Mouse (Mus musculus) ovary, postnatal 14 days (tissue): Measurements from ENCODE around the gene Gbp9.
"Not testable (repeated sequence)": the region's sequence is repeated elsewhere in the genome, so short reads cannot be mapped to it uniquely, and the experiment has no call there.

Experiments used
- DNase-seq: peaks from one replicate; pipeline ENCODE4 v3.0.0; 2022; ENCODE audit warnings: low spot score

The Gbp9 gene

DNA sequence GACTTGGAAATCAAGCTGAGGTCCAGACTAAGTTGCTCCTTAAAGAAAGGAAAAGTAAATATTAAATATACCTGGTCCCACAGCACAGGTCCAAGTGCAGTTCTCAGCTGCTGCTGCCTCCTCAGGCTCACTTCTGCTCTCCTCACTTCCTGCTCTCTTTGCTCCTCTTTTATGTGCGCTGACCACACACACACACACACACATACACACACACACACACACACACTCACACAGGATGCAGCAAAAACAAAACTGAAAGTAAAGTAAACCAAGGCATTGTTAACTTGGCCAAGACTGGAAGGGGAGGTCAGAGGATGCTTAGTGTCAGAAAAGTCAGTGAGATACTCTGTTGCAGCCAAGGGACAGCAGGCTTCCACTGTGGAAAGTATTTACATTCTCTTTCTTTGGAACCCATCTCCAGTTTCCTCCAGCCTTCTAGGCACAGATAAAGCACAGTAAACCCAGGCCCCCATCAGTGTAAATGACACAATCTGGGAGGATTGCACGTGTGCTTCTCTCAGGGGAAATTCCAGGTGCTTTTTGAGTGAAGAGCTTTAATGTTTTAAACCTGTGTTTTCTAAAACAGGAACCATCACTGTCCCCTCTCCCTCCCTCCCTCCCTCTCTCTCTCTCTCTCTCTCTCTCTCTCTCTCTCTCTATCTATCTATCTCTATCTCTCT lies at the start of gene Gbp9, which contains the start of the genes Gbp8 and Gbp4:
Gbp9 (minus strand) TSS at position 131 of the 680 bp plus-strand sequence.
Gbp8 (minus strand) TSS at position 132 of the 680 bp plus-strand sequence.
Gbp4 (minus strand) TSS at position 178 of the 680 bp plus-strand sequence.
- DNase-seq, result not testable (repeated sequence)

DNA sequence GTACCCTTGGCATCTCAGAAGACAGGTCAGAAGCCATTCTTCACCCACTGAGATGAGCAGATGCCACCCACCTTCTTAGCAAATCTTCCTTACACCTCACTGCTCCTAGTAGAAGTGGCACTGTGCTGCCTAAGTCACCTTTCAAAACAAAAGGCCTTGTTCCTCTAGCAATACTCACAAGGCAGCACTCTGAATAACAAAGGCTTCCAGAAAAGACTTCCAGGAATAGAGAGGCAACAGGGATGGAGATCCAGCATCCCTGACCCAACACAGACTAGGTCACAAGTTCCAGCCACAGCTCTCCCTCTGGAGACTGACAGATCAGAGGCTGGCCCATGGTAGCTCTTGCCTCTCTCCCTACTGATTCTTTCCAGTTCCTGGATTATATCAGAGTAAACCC lies 42.1 kb upstream of the Gbp9 start:
- no peak for DNase-seq

DNA sequence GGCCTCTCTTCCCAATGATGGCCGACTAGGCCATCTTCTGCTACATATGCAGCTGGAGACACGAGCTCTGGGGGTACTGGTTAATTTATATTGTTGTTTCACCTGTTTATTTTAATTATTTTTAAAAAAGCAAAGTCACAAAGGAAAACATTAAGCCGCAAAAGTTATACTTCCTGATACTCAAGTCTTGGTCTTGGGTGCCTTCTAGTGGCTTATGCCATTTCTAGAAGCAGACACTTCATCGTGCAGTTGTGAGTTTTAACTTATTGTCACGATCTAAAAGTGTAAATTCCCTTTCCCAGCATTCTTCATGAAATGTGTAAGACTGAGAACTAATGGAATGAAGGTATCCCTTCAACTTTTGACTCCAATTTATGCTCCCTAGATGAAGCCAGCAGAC lies 17.2 kb upstream of the Gbp9 start:
- DNase-seq, result no peak

DNA sequence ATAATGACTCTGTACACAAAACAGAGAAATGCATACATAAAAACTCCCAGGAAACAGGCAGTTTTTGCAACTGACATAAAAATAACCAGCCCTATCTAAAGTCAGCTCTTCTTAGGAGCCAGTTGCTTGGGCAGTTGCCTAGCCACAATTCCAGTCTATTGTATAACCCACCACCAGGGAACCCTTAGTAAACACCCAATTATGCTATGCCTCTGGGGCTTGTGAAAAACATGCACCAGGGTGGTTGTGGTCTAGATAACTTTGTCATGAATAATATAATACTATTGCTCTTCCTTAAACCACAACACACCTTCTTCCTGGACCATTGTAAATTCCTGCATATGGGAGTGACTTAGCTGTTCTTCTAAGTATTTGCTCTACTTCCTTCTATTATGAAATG lies 14.7 kb upstream of the Gbp9 start:
- DNase-seq, result no peak

DNA sequence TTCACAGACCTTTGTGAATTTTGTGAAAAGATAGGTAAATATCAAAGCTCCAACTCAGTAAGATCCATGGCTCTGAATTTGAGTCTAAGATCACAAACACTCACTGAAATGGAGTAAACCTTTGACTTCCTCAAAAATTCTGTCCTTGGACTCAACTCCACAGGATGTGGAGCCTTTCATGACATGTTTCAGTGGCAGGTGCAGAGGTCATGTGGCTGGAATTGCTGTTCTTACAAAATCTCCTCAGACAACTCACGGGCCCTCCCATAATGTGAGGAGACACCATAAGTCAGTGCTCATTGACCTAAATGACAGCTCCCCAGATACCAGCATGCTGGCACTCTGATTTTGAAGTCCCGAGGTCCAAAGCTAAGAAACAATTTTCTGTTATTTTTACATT lies 8.7 kb upstream of the Gbp9 start:
- DNase-seq, result not testable (repeated sequence)

DNA sequence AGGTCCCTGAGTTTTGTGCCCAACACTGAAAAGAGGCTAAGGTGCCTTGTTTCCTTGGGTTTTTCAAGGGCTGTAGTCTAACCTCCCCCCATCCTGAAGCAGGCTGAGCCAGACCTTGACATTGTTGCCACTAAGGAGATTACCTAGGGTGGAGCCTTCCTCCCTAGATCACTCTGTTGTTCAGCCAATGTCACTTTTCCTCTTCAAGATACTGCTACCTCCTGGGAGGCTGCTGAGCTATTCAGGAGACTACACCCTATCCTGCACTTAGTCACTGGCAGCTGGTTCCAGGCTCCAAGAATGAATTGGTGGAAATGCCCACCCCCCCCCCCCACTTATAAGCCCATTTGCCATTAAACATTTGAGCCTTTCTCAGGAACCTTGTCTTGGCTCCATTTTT lies 7.1 kb upstream of the Gbp9 start:
- DNase-seq, result no peak

DNA sequence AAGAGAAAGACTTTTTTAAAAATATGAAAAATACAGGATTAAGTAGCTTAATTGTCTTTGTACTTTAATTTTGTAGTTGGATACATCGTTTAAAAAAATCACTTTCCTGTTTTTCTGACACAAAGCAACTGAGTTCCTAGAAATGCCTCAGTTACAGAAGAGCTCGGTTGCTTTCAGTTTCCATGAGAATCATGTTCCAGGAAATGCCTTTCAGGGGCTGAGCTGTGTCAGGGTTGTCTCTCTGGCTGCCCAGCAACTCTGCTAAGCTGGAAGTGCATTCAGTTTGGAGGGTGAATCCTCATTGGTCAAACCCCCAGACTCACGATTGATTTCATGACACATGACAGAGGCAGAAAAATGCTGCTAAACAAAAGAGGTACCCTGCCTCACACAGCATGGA lies 6.4 kb upstream of the Gbp9 start:
- DNase-seq, result not testable (repeated sequence)

DNA sequence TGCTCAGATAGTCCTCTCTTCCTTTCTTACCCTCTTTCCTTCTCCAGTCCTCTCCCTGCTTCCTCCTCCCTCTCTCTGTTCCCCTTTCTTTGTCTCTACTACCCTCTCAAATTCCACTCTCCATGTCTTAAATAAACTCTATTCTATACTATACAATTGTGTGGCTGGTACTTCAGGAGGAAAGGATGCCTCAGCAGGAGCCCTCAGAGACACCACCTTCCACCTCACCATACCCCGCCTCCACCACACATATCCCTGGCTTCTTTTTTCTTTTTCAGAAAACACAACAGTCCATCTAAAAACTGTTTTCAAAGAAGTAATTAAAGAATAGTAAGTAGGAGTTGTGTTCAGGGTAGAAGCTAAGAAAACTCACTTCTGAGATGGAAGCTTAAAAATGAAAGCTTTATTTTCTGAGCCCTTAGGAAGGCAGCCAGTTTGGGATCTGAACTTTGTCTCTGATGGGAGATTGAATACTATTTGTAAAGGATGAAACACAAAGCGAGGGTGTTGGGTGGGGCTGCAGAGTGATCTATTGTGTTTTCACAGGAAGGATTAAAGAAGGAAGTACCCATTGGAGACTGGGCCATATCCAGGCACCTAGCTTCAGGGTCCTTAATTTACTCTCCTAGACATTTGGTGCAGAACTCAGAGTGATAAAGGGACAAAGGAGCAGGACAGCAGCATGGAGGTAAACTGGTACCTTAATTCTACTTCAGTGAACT lies 911 bp upstream of the Gbp9 start:
- DNase-seq, result not testable (repeated sequence)

DNA sequence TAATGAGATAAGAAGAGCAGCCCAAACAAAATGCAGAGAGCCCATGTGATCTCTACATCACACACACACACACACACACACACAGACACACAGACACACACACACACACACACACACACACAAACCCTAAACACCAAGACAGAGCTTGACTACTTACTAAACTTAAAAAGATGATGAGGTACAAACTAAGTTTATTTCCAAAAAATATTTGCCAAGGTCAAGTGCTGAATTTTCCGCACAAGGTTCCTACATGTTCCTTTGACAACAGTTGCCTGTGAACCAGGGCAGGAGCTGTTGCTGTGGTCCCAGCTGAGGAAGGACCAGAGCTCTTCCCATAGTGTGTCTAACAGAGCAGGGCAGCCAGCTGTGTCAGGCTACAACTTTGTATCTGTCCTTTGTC lies 433 bp downstream of the Gbp9 start:
- DNase-seq, result no peak

DNA sequence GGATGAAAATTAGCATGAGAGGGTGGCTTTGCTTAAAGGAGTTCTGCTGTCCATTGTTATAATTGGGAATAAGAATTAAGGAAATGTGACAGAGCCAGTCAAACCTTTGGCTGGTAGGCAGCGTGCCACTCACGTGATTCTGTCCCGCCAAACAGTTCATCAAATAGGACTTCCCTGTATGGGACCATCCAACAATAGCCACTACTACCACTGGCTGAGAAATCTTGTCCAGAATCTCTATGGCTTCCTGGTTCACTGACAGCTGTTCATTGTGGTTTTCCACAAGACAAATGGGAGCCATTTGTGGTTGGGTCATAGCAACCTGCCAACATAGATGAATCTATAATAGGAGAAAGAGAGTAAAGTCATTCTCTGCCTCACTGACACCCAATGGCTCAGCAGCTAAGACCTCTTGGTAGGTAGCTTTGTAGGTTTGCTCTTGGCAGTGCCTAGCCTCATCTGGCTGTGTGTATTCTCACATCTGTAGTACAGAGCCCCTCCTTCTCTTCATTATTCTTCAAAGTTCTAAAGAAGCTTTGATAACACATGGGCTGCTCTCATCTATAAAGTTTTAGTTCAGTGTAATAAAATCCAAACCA lies 2.5 kb downstream of the Gbp9 start:
- not testable (repeated sequence) for DNase-seq

DNA sequence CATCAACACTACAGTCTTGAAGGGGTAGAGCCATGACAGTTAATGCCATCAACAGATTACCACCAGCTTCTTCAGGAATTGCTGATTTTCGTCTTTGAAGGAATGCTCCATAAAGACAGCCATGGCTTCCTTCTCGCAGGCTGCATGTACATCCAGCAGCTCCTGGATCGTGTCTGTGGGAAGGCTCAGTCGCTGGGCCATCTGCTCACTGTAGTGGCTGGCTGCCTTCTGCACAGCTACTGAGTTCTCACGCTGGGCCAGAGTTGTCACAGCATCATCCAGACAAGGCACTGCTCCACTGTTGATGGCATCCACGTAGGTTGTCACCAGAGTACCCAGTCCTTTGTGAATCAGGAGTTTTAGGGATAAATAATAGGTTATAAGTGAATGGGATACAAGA lies 17.6 kb downstream of the Gbp9 start:
- not testable (repeated sequence) for DNase-seq

DNA sequence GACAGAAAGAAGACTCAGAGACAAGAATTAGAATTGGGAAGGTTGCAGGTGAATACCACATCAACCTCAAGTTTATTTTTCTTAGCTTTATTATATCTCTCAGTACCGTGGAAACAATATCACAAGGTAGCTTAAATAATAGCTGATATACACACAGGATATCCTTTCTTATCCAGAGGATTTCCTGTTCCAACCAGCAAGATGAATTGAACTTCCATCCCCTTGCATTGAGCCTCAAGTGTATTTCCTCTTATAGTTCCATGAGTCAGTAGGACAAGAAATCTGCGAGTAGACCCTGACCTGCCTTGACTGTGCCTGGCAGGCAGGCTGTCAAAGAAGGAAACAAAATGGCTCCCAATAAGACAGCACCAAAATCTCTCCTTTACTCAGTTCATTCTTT lies 23.6 kb downstream of the Gbp9 start:
- no peak for DNase-seq

DNA sequence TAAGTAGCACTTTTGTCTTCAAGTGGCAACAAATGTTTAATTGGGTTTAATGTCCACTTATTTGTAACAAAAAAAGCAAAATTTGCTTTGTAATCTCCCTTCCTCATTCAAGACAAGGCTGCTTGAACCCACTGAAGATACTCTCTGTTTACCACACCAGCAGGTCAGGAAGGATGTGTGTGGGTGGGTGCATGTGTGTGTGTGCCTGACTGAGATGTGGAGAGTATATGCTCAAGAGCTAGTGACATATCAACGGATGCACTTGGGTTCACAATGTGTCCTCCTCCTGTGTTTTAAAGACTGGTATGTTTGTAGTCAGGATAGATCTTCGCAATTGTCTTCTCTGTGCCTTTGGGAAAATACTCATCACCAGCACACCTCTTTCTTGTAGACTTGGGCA lies 24.6 kb downstream of the Gbp9 start:
- DNase-seq, result no peak

DNA sequence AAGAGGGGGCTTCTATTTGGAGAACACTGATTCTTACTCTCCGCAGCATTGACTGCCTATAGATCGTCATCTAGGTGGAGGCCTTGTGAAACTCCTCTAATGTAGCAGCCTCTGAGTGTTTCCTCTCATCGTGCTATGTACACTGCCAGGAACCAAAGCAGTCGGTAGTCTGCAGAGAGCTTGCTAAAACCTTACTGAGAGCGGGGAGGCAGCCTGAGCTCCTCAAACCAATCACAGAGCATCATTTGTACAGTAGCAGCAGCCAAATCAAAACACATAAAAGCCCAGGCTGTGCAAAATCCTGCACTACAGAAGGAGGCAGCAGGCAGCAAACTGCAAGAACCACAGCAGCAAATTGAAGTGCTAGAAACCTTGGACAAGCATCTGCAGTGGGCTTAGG lies 25.7 kb downstream of the Gbp9 start:
- no peak for DNase-seq

DNA sequence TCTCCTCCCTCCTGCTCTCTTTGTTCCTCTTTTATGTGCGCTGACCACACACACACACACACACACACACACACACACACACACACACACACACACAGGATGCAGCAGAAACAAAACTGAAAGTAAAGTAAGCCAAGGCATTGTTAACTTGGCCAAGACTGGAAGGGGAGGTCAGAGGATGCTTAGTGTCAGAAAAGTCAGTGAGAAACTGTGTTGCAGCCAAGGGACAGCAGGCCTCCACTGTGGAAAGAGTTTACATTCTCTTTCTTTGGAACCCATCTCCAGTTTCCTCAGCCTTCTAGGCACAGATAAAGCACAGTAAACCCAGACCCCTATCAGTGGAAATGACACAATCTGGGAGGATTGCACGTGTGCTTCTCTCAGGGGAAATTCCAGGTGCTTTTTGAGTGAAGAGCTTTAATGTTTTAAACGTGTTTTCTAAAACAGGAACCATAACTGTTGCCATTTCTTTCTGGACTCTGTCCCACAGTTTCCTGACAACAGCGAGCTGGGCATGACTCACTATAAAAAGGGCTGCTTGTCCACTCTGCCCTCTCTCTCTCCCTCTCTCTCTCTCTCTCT lies 29.0 kb downstream of the Gbp9 start:
- DNase-seq, result peak; percentile 49

DNA sequence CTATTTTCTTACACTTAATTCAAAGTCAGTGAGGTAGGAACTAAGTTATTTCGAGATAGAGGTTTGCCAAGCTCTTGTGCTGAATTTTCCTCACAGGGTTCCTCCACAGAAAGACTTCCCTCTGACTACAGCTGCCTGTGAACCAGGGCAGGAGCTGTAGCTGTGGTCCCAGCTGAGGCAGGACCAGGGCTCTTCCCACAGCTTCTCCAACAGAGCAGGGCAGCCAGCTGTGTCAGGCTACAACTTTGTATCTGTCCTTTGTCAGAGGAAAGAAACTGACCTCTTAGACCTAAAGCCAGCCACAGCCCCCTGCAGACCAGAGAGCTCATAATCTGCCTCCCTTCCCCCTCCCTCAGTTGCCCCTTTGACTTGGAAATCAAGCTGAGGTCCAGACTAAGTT lies 29.6 kb downstream of the Gbp9 start:
- peak; percentile 12 for DNase-seq

DNA sequence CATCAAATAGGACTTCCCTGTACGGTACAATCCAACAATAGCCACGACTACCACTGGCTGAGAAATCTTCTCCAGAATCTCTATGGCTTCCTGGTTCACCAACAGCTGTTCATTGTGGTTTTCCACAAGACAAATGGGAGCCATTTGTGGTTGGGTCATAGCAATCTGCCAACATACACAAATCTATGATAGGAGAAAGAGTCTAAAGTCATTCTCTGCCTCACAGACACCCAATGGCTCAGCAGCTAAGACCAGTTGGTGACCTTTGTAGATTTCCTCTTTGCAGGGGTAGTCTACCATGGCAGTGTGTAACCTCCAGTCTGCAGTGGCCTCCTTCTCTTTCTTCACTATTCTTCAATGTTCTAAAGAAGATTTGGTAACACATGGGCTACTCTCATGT lies 33.6 kb downstream of the Gbp9 start:
- DNase-seq, result not testable (repeated sequence)

DNA sequence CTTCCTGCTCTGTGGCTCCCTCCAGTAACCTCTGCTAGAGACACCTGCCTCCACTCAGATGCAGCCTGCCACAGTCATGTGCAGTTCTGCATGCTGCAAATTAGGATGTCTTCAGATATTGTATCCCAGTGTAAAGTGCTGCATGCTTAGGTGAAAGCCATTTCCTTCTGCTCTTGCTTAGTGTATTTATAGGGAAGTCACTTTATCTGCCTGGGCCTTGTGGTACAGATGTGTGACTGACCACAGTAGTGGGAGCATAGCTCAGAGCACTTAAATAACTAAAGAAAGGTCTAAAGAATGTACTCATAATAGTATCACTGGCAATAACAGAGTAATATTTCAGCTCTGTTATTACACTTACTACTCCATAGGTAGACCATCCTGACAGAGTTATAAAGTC lies 57.4 kb downstream of the Gbp9 start:
- DNase-seq, result no peak

DNA sequence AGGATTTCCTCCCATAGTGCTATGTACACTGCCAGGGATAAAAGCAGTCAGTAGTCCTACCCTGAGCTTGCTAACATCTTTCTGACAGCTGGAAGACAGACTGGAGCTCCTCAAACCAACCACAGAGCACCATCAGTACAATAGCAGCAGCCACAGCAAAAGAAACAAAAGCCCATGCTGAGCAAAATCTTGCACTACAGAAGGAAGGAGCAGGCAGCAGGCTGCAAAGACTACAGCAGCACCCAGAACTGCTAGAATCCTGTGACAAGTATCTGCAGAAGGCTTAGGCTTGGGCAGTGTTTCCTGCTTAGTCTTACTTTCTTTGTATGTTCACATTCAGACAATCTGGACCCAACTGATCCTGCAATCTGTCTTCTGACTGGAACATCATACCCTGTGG lies 71.0 kb downstream of the Gbp9 start:
- not testable (repeated sequence) for DNase-seq

DNA sequence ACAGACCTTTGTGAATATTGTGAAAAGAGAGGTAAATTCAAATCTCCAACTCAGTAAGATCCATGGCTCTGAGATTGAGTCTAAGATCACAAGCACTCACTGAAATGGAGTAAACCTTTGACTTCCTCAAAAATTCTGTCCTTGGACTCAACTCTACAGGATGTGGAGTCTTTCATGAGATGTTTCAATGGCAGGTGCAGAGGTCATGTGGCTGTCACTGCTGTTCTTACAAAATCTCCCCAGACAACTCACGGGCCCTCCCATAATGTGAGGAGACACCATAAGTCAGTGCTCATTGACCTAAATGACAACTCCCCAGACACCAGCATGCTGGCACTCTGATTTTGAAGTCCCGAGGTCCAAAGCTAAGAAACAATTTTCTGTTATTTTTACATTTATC lies 74.9 kb downstream of the Gbp9 start:
- DNase-seq, result not testable (repeated sequence)

DNA sequence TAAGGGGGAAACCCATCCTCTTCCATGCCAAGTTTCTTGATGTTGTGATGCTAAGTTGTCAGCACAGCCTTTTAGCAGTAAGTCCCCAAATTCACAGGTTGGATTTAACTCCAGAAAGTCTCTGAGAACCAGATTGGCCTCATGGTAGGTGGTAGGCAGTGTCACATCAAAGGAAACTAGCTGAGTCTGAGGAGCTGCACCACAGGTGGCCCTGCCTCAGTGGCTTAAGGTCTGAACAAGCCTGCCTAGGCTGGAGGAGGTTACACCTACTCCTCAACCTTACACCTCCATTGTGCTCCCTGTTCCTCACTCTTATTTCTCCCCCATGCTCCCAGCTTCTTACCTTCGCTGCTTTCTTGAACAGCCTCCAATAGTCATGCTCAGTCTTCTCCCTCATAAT lies 76.0 kb downstream of the Gbp9 start:
- no peak for DNase-seq

DNA sequence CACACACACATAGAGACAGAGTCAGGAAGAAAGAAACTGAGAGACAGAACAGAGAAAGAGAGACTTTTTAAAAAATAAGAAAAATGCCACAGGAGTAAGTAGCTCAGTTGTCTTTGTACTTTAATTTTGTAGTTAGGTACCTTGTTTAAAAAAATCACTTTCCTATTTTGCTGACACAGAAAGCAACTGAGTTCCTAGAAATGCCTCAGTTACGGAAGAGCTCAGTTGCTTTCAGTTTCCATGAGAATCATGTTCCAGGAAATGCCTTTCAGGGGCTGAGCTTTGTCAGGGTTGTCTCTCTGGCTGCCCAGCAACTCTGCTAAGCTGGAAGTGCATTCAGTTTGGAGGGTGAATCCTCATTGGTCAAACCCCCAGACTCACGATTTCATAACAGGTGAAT lies 76.9 kb downstream of the Gbp9 start:
- not testable (repeated sequence) for DNase-seq

DNA sequence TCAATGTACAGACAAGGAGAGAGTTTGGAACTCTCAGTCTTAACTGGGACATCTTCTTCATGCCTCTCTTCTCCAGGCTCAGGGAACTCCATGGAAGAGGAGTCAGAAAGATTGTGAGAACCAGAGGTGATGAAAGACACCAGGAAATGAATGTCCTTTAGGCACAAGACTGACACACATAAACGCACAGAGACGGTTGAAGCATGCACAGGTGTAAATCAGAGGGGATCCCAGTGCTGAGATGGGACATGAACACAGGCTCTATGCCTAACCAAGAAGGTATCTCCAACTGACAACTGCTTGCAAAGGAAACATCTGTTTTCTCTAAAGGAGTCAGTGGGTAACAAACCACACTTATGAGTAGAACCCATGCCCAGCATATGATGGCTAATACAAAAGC lies 79.1 kb downstream of the Gbp9 start:
- DNase-seq, result no peak
